Mouse (Mus musculus): ENCODE results near the gene Map2k5. TPM values are rescaled to one million over a fixed set of nuclear protein-coding genes. Genes with fewer than 3 reads are reported as not detected.

Gene Map2k5
- polyA plus RNA-seq, 1 experiment from 2014 or later = 28.7 TPM

DNA sequence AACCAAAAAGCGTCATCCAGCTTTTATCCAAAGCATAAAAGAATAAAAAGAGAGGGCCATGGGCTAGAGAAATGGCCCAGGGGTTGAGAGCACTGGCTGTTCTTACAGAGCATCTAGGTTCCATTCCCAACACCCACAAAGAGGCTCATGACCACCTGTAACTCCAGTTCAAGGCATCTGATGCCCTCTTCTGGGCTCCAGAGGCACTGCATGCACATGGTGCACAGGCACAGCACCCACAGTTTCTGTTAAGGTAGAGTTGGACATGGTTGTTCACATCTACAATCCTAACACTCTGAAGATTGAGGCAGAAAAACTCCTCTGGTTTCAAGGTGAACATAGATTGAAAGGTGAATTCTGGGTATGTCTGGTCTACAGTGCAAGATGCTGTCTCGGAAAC is 44.6 kb downstream of the Map2k5 start:
- H3K36me3 ChIP-seq = peaks cover 88% of the 10 kb centered on the region
- H3K4me1 ChIP-seq = 0 out of 2 replicates have a peak, but pooled peaks cover 2% of the 10 kb centered on the region
- H3K27me3 ChIP-seq (ENCODE audit: insufficient read depth, poor library complexity, severe bottlenecking) = no peaks in the 10 kb centered on the region
- 95% methylated on average over 2 of the region's 2 CpGs for WGBS
- no peak overlapping the region for H3K4me3 ChIP-seq
- no peak for DNase-seq (ENCODE audit: low spot score)
- no peak overlapping the region for H3K27ac ChIP-seq
- H3K9me3 ChIP-seq = no peaks in the 10 kb centered on the region

GRCm38 (mm10) chr9:63331246-63331645 is 46.5 kb downstream of the Map2k5 start:
- Histone ChIP-seq H3K36me3 (peaks cover 76% of the 10 kb centered on the region), H3K27me3 (ENCODE audit: insufficient read depth, poor library complexity, severe bottlenecking) (no peaks in the 10 kb centered on the region), H3K9me3 (no peaks in the 10 kb centered on the region), H3K4me3 (no peak overlapping the region), H3K4me1 (0 out of 2 replicates have a peak, but pooled peaks cover 2% of the 10 kb centered on the region), H3K27ac (no peak overlapping the region)
- DNase-seq (ENCODE audit: low spot score) = no peak
- 91% methylated on average over 6 of the region's 6 CpGs for WGBS

DNA sequence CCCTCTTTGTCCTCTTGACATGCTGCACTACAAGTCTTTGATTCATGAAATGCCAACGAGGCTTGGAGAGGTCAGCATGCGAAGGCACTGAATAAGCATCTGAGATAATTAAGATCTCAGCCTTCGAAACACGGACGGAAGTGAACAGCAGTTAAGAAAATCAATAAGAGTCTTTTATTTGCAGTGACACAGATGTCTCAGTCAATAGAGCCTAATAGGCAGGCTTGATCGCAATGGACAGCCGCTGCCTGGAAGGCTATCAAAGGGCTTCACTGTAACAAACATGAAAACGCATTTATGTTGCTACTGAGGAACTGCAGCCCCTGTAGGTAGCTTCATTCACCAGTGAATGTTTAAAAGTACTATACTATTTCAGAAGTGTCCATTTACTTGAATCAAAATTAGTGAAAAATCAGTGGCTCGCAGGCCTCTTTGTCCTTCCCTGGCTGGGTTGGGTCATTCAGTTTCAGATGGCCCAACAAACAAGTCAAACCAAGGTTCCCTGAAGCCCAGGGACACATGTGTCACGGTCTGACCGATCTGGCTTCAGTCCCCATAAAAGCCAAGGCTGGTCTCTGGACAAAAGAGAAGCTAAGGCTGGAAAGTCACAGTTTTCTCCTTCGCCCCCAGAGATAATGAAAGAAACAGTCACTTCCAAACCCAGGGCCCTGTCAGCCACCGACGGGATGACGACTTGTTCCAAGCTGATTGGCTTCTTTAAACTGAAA is 48.6 kb downstream of the Map2k5 start:
- Histone ChIP-seq H3K36me3 (peaks cover 65% of the 10 kb centered on the region), H3K27ac (no peak overlapping the region), H3K9me3 (no peaks in the 10 kb centered on the region), H3K4me3 (no peak overlapping the region), H3K4me1 (0 out of 2 replicates have a peak, but pooled peaks cover 2% of the 10 kb centered on the region), H3K27me3 (ENCODE audit: insufficient read depth, poor library complexity, severe bottlenecking) (no peaks in the 10 kb centered on the region)
- WGBS = 87% methylated on average over 15 of the region's 15 CpGs
- no peak for DNase-seq (ENCODE audit: low spot score)

GRCm38 (mm10) chr9:63315231-63315630 is 62.5 kb downstream of the Map2k5 start:
- Histone ChIP-seq H3K27ac (no peak overlapping the region), H3K36me3 (peaks cover 3% of the 10 kb centered on the region; the same call in 1 of the 2 replicates), H3K4me1 (peaks cover 11% of the 10 kb centered on the region), H3K9me3 (no peaks in the 10 kb centered on the region), H3K27me3 (ENCODE audit: insufficient read depth, poor library complexity, severe bottlenecking) (no peaks in the 10 kb centered on the region), H3K4me3 (no peak overlapping the region)
- DNase-seq (ENCODE audit: low spot score) = no peak

DNA sequence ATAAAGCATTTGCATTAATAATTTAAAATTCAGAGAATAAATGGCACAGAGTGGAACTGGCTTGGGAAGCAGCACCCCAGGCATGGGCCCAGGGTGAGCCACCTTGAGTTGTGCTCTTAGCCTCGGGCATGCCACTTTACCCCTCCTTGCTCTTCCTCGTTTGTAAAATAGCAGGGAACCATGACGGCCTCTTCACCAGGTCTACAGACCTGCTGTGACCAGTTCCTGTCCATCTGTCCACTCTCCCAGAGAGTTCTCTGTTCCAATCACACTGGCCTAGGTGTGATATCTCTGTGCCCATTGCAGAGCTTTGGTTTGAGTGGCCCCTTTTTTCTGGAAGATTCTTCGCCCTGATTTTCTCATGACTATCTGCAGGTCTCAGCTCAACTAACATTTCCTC is 63.6 kb downstream of the Map2k5 start:
- WGBS = 74% methylated on average over 4 of the region's 4 CpGs
- DNase-seq (ENCODE audit: low spot score) = no peak
- no peaks in the 10 kb centered on the region; the same call in 1 of the 2 replicates for H3K36me3 ChIP-seq
- no peak overlapping the region for H3K4me3 ChIP-seq
- H3K27ac ChIP-seq = no peak overlapping the region
- H3K27me3 ChIP-seq (ENCODE audit: insufficient read depth, poor library complexity, severe bottlenecking) = no peaks in the 10 kb centered on the region
- no peaks in the 10 kb centered on the region for H3K9me3 ChIP-seq
- H3K4me1 ChIP-seq = peaks cover 22% of the 10 kb centered on the region

- peaks cover 6% of the 10 kb centered on the region; the same call in 1 of the 2 replicates for H3K36me3 ChIP-seq
- WGBS = 66% methylated on average over 6 of the region's 6 CpGs
- peak overlapping the region; percentile 56 for H3K27ac ChIP-seq
- H3K4me3 ChIP-seq = no peak overlapping the region
- no peaks in the 10 kb centered on the region for H3K9me3 ChIP-seq
- no peak for DNase-seq (ENCODE audit: low spot score)
- no peaks in the 10 kb centered on the region for H3K27me3 ChIP-seq (ENCODE audit: insufficient read depth, poor library complexity, severe bottlenecking)
- H3K4me1 ChIP-seq = peaks cover 37% of the 10 kb centered on the region
These were observed 67.7 kb downstream of the Map2k5 start for GRCm38 (mm10) chr9:63309956-63310355.

DNA sequence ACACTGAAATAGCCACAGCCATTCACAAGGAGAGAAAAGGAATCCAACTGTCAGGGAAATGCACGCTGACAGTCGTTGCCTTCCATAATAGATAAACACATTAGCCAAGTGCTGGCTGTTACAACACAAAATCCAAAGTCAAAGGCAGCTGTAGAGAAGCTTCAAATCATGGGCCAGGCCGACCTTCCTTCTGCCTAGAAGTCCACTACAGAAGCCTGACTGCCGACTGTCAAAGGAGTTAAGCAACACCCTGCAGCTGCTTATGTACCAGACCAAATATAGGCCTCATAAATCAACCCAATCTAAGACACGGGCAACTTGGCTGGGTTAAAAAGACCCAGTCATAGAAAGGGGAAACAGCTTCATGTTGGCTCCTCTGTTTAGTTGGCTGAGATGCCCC is 68.7 kb downstream of the Map2k5 start:
- Histone ChIP-seq H3K4me1 (peaks cover 37% of the 10 kb centered on the region), H3K27me3 (ENCODE audit: insufficient read depth, poor library complexity, severe bottlenecking) (no peaks in the 10 kb centered on the region), H3K36me3 (peaks cover 6% of the 10 kb centered on the region; the same call in 1 of the 2 replicates), H3K4me3 (no peak overlapping the region), H3K9me3 (no peaks in the 10 kb centered on the region), H3K27ac (peak overlapping the region; percentile 56; the same call in 1 of the 2 replicates)
- 33% methylated on average over 5 of the region's 5 CpGs for WGBS
- DNase-seq (ENCODE audit: low spot score) = no peak

DNA sequence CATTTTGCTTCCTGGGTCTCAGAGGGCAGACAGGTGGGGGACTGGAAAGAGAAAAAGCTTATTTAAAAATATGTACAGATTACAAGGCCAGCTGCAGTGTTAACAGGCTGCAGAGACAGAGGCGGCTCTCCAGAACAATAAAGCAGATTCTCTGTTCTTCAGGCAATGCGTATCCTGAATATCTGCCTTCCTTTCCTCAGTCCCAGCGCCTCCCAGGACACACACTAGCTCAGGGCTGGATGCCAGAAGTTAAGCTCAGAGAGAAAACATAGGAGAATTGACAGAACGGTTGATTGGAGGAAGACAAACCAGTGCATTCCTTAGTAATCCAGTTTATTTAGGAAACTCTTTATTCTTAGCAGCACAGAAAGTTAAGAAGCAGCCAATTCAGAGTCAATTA is 69.3 kb downstream of the Map2k5 start:
- H3K36me3 ChIP-seq = peaks cover 6% of the 10 kb centered on the region; the same call in 1 of the 2 replicates
- no peak overlapping the region for H3K4me3 ChIP-seq
- no peaks in the 10 kb centered on the region for H3K9me3 ChIP-seq
- 0 out of 2 replicates have a peak overlapping the region, but pooled peaks have one; percentile 30 for H3K27ac ChIP-seq
- WGBS = 48% methylated on average over 4 of the region's 4 CpGs
- H3K4me1 ChIP-seq = peaks cover 37% of the 10 kb centered on the region
- DNase-seq (ENCODE audit: low spot score) = no peak
- H3K27me3 ChIP-seq (ENCODE audit: insufficient read depth, poor library complexity, severe bottlenecking) = no peaks in the 10 kb centered on the region

GRCm38 (mm10) chr9:63302511-63302910 is 75.2 kb downstream of the Map2k5 start:
- peaks cover 3% of the 10 kb centered on the region; the same call in 1 of the 2 replicates for H3K4me1 ChIP-seq
- H3K9me3 ChIP-seq = no peaks in the 10 kb centered on the region
- no peaks in the 10 kb centered on the region for H3K27me3 ChIP-seq (ENCODE audit: insufficient read depth, poor library complexity, severe bottlenecking)
- peaks cover 35% of the 10 kb centered on the region for H3K36me3 ChIP-seq
- H3K27ac ChIP-seq = no peak overlapping the region
- H3K4me3 ChIP-seq = no peak overlapping the region
- WGBS = 87% methylated on average over 4 of the region's 4 CpGs
- no peak for DNase-seq (ENCODE audit: low spot score)

DNA sequence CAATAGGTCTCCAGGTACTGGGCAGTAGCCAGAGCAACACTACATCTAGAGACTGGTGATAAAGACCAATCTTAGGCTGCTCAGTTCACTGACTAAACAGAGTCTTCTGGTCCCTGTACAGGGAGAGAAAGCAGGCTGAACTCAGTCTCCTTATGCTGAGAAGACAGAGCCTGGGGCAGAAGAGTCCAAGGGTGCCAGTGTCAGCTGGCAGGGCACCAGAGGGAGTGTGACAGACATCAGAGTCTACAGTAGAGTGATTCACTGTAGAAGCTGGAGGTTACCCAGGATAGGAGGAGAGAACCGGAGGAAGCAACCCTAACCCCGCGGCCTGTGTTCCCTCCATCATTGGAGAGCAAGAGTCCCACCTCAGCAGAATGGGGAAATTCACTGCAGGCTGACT is 79.0 kb downstream of the Map2k5 start:
- Histone ChIP-seq H3K9me3 (no peaks in the 10 kb centered on the region), H3K4me3 (no peak overlapping the region), H3K27ac (no peak overlapping the region), H3K36me3 (peaks cover 28% of the 10 kb centered on the region), H3K27me3 (ENCODE audit: insufficient read depth, poor library complexity, severe bottlenecking) (no peaks in the 10 kb centered on the region), H3K4me1 (peaks cover 34% of the 10 kb centered on the region)
- WGBS = 98% methylated on average over 3 of the region's 3 CpGs
- no peak for DNase-seq (ENCODE audit: low spot score)

DNA sequence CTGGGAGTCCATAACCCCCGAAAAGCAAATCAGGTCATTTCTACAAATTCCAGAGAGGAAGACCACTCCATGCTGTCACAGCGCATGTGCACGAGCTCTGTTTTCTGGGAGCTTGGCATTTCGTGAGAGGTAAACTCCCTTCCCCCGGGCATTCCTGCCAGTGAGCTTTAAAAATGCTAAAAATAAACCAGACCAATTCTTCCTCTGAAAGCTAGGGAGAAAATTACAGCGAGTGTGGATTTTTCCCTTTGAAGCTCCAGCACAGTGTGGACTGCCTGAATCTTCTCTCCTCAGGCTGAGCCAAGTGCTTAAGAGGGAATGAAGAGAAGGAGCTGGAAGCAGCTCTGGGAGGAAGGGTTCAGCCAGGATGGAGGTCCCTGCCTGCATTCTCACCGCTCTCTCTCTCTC is 82.1 kb downstream of the Map2k5 start:
- DNase-seq (ENCODE audit: low spot score) = no peak
- WGBS = 48% methylated on average over 7 of the region's 7 CpGs
- no peak overlapping the region for H3K27ac ChIP-seq
- no peaks in the 10 kb centered on the region for H3K9me3 ChIP-seq
- H3K4me1 ChIP-seq = peaks cover 34% of the 10 kb centered on the region
- no peaks in the 10 kb centered on the region for H3K27me3 ChIP-seq (ENCODE audit: insufficient read depth, poor library complexity, severe bottlenecking)
- peaks cover 22% of the 10 kb centered on the region; the same call in 1 of the 2 replicates for H3K36me3 ChIP-seq
- no peak overlapping the region for H3K4me3 ChIP-seq

DNA sequence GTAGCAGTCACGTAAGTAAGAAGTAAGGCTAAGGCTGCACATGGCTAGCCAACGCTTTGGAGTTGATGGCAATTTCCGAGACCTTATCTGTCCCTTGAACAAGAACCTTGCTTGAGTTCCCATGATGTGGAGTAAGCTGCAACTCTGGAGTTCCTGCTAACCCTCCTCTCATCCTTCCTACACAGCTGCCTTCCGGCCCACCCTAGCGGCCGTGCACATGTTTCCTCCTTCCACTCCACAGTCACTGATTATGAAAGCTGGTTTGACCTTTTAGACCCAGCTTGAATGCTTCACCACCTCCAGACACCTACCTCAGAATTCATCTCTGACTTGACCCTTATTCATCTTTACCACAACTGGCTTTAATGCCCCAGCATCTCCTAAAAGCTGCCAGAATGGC is 82.9 kb downstream of the Map2k5 start:
- Histone ChIP-seq H3K4me1 (peaks cover 34% of the 10 kb centered on the region), H3K27ac (no peak overlapping the region), H3K36me3 (peaks cover 24% of the 10 kb centered on the region), H3K9me3 (no peaks in the 10 kb centered on the region), H3K27me3 (ENCODE audit: insufficient read depth, poor library complexity, severe bottlenecking) (no peaks in the 10 kb centered on the region), H3K4me3 (no peak overlapping the region)
- WGBS = 71% methylated on average over 6 of the region's 6 CpGs
- no peak for DNase-seq (ENCODE audit: low spot score)

DNA sequence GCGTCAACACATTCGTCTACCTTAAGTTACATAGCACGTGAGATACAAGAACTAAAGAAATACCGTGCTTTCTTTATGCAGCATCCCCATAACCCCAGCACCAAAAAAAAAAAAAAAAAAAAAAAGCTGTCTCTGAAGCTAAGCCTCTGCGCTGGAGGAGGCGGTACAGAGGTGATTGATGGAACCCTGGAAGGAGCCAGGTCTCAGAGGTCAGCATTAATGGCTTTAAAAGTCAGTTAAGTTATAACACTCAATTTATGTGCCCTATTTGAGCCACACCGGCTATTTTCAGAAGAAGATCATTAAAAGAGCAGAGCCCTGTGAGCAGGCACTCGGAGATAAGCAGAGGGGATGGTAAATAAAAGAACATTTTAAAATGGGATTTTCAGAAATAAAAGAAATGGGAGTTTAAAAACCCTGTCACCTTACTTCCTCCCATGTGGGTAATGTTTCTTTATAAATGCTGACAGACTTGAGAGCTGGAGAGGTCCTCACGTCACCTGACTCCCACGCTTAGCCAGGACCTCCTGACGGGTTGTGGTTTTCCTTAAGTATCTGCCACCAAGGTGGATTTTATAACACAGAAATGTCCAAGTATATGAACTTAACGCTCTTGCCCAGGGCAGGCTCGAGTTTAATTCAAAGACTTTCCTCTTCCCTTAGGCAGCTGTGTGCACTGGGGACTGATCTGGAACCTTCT is 83.8 kb downstream of the Map2k5 start:
- no peaks in the 10 kb centered on the region for H3K9me3 ChIP-seq
- H3K4me1 ChIP-seq = peaks cover 34% of the 10 kb centered on the region
- H3K27me3 ChIP-seq (ENCODE audit: insufficient read depth, poor library complexity, severe bottlenecking) = no peaks in the 10 kb centered on the region
- H3K4me3 ChIP-seq = no peak overlapping the region
- no peak for DNase-seq (ENCODE audit: low spot score)
- no peak overlapping the region for H3K27ac ChIP-seq
- H3K36me3 ChIP-seq = peaks cover 23% of the 10 kb centered on the region
- 65% methylated on average over 13 of the region's 13 CpGs for WGBS
